Mouse (Mus musculus) forebrain, embryonic 13.5 days (tissue): ENCODE data around the gene Mapk8ip3. TPM values are rescaled to one million over a fixed set of nuclear protein-coding genes. Genes with fewer than 3 reads are reported as not detected.
"Not testable (repeated sequence)": the region's sequence is repeated elsewhere in the genome, so short reads cannot be mapped to it uniquely, and the experiment has no call there.

Source experiments
- ATAC-seq: fragments of 200-750 bp; cut with Nextera tagmentation; 2 replicates; pipeline ENCODE4 v1.8.0; 2017
- H3K27ac ChIP-seq: fragments of 300-500 bp; sonication (generic); 2 replicates; pipeline ENCODE4 v1.5.1; 2015; ENCODE audit warnings: inconsistent platforms, mild to moderate bottlenecking, moderate library complexity
- H3K27me3 ChIP-seq: fragments of 300-500 bp; sonication (generic); 2 replicates; pipeline ENCODE4 v1.6.1; 2015; ENCODE audit warnings: mild to moderate bottlenecking, inconsistent platforms
- H3K36me3 ChIP-seq: fragments of 300-500 bp; sonication (generic); 2 replicates; pipeline ENCODE4 v1.6.1; 2015; ENCODE audit warnings: mild to moderate bottlenecking, inconsistent platforms; ENCODE audit not compliant: poor library complexity, severe bottlenecking
- H3K4me1 ChIP-seq: fragments of 300-500 bp; sonication (generic); 2 replicates; pipeline ENCODE4 v1.6.1; 2015; ENCODE audit warnings: inconsistent platforms
- H3K4me2 ChIP-seq: fragments of 300-500 bp; sonication (generic); 2 replicates; pipeline ENCODE4 v1.6.1; 2015; ENCODE audit warnings: inconsistent platforms, mild to moderate bottlenecking, moderate library complexity
- H3K4me3 ChIP-seq: fragments of 300-500 bp; sonication (generic); 2 replicates; pipeline ENCODE4 v1.5.1; 2015; ENCODE audit warnings: mild to moderate bottlenecking, inconsistent platforms
- H3K9ac ChIP-seq: fragments of 300-500 bp; sonication (generic); 2 replicates; pipeline ENCODE4 v1.6.1; 2015; ENCODE audit warnings: mild to moderate bottlenecking, inconsistent platforms
- H3K9me3 ChIP-seq: fragments of 300-500 bp; sonication (generic); replicated peaks from 2 replicates; pipeline ENCODE4 v1.6.1; 2016; ENCODE audit warnings: inconsistent platforms
- WGBS: fragments of 180-500 bp; shearing (Covaris S2); methylation state at CpG from one replicate; pipeline ENCODE4 v1.1.7; 2015; 5-methylcytosine and 5-hydroxymethylcytosine counted together
- polyA plus RNA-seq: library from polyadenylated mRNA; unstranded; fragments of >200 nt; fragmentation: Nextera tagmentation; extraction: Ambion mirVana; gene quantifications from 2 replicates; pipeline ENCODE4 v1.2.1, GENCODE M21; 2015

Mapk8ip3 gene
- polyA plus RNA-seq = 60.8 and 73.6 TPM in 2 replicates

DNA sequence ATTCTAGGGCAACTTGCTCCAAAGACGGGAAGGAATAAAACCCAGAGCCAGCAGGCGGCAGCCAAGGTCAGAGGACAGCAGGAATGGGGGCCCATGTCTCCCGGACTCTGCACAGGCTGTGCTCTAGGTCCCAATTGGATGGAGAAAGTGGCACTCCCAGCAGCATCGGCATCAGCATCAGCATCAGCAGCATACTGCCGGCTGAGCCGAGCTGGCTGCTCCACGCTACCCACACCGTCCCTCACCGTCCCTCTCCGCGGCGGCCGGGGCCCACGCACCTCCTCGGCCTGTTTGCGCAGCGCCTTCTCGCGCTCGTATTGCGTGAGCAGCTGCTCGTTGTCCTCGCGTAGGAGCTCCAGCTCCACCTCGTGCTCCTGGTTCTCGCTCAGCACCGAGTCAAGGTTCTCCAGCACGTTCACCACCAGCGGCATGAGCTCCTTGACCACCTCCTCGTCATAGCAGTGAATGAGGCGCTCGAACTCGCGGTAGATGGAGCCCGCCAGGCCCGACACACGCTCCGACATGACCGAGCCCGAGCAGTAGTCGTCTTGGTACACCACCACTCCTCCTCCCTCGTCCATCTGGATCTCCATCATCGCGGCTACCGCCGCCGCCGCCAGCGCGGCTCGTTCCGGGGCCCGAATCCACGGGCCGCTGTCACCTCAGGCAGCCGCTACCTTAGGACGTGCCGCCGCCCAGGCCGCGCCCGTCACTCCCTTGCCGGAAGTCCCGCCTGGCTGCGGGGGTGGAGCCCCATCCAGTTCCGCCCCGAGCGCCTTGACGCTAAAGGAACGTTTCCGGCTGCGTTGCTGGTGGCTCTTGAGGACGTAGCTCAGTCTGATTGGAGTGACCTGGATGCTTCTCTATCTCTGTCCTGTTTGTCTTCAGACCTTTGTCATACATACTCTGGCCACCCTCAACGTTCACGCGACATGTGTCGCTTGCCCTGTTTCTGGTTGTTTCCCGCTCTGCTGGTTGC, at the start of gene Mapk8ip3:
Mapk8ip3 (minus strand) TSS at position 719 of the 979 bp plus-strand sequence.
- H3K4me3 ChIP-seq = peak within 1 kb of the TSS; percentile 99
- ATAC-seq = peak; percentile 99
- peak within 1 kb of the TSS; percentile 90 for H3K4me2 ChIP-seq
- H3K9me3 ChIP-seq = no peaks in the 10 kb centered on the region
- peaks cover 5% of the 10 kb centered on the region; the same call in 1 of the 2 replicates for H3K36me3 ChIP-seq
- H3K27ac ChIP-seq = peak within 1 kb of the TSS; percentile 85
- peaks cover 28% of the 10 kb centered on the region for H3K4me1 ChIP-seq
- whole genome bisulfite sequencing = under 1% methylated on average over 77 of the region's 78 CpGs
- H3K9ac ChIP-seq = peak within 1 kb of the TSS; percentile 97
- no peaks in the 10 kb centered on the region for H3K27me3 ChIP-seq

GRCm38 (mm10) chr17:24960852-24961715, 24.3 kb upstream of the Mapk8ip3 start:
- Histone ChIP-seq H3K4me3 (peak overlapping the region; percentile 81), H3K9ac (peak overlapping the region; percentile 49), H3K9me3 (no peaks in the 10 kb centered on the region), H3K27me3 (no peaks in the 10 kb centered on the region), H3K4me2 (peak overlapping the region; percentile 76), H3K36me3 (peaks cover 52% of the 10 kb centered on the region), H3K27ac (peak overlapping the region; percentile 40; the same call in 1 of the 2 replicates), H3K4me1 (peaks cover 15% of the 10 kb centered on the region)
- 15% methylated on average over 21 of the region's 21 CpGs for WGBS
- peak; percentile 39 for ATAC-seq

GRCm38 (mm10) chr17:24960135-24960851, 23.5 kb upstream of the Mapk8ip3 start, which contains the start of gene Jpt2:
Gene Jpt2 (minus strand): TSS chr17:24960689.
- Histone ChIP-seq H3K36me3 (peaks cover 52% of the 10 kb centered on the region), H3K27me3 (no peaks in the 10 kb centered on the region), H3K9me3 (no peaks in the 10 kb centered on the region), H3K4me3 (peak within 1 kb of the TSS; percentile 81), H3K4me1 (peaks cover 15% of the 10 kb centered on the region), H3K4me2 (peak within 1 kb of the TSS; percentile 76), H3K27ac (peak within 1 kb of the TSS; percentile 80), H3K9ac (peak within 1 kb of the TSS; percentile 92)
- peak; percentile 100 for ATAC-seq
- WGBS = under 1% methylated on average over 53 of the region's 59 CpGs

DNA sequence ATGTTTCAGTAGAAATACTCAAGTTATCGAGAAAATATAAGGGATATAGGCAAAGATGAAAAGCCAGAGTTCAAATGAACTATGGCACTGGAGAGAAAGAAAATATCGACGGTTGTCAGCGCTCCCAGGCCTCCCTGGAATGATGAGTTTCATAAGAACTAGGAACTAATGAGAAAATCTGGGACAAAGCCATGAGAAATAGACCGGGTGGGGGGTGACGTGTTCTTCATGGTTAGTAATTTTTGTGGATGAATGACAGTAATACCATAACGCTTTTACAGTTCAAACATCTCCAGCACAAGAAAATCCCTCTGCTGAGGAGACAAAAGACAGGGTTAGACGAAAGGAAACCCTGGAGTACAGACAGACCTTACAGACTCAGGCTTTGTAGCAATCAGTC, 22.6 kb upstream of the Mapk8ip3 start:
- WGBS = 18% methylated on average over 8 of the region's 8 CpGs
- no peak overlapping the region for H3K27ac ChIP-seq

GRCm38 (mm10) chr17:24953291-24953690, 16.5 kb upstream of the Mapk8ip3 start:
- Histone ChIP-seq H3K9me3 (no peaks in the 10 kb centered on the region), H3K4me3 (no peak overlapping the region), H3K27me3 (no peaks in the 10 kb centered on the region), H3K36me3 (peaks cover 84% of the 10 kb centered on the region), H3K4me2 (no peak overlapping the region), H3K27ac (no peak overlapping the region), H3K9ac (no peak overlapping the region), H3K4me1 (no peaks in the 10 kb centered on the region)
- 95% methylated on average over 2 of the region's 2 CpGs for WGBS
- ATAC-seq = no peak

More for the DNA sequence above, 22.6 kb upstream of the Mapk8ip3 start:
- peaks cover 15% of the 10 kb centered on the region for H3K4me1 ChIP-seq
- H3K9ac ChIP-seq = peak overlapping the region; percentile 92
- H3K4me3 ChIP-seq = peak overlapping the region; percentile 81
- H3K9me3 ChIP-seq = no peaks in the 10 kb centered on the region
- peaks cover 52% of the 10 kb centered on the region for H3K36me3 ChIP-seq
- no peak for ATAC-seq
- peak overlapping the region; percentile 76 for H3K4me2 ChIP-seq
- no peaks in the 10 kb centered on the region for H3K27me3 ChIP-seq

- Histone ChIP-seq H3K27ac (no peak overlapping the region), H3K4me2 (no peak overlapping the region), H3K4me1 (no peaks in the 10 kb centered on the region), H3K9ac (no peak overlapping the region), H3K36me3 (peaks cover 93% of the 10 kb centered on the region), H3K27me3 (no peaks in the 10 kb centered on the region), H3K9me3 (no peaks in the 10 kb centered on the region), H3K4me3 (no peak overlapping the region)
- no peak for ATAC-seq
- 85% methylated on average over 2 of the region's 2 CpGs for WGBS
These were observed 13.9 kb upstream of the Mapk8ip3 start for GRCm38 (mm10) chr17:24950671-24951070.

GRCm38 (mm10) chr17:24948204-24948603, 11.4 kb upstream of the Mapk8ip3 start:
- no peak overlapping the region for H3K4me2 ChIP-seq
- no peaks in the 10 kb centered on the region for H3K9me3 ChIP-seq
- H3K9ac ChIP-seq = no peak overlapping the region
- no peaks in the 10 kb centered on the region for H3K4me1 ChIP-seq
- no peaks in the 10 kb centered on the region for H3K27me3 ChIP-seq
- ATAC-seq = no peak
- 95% methylated on average over 5 of the region's 5 CpGs for WGBS
- no peak overlapping the region for H3K4me3 ChIP-seq
- H3K27ac ChIP-seq = no peak overlapping the region
- H3K36me3 ChIP-seq = peaks cover 94% of the 10 kb centered on the region

DNA sequence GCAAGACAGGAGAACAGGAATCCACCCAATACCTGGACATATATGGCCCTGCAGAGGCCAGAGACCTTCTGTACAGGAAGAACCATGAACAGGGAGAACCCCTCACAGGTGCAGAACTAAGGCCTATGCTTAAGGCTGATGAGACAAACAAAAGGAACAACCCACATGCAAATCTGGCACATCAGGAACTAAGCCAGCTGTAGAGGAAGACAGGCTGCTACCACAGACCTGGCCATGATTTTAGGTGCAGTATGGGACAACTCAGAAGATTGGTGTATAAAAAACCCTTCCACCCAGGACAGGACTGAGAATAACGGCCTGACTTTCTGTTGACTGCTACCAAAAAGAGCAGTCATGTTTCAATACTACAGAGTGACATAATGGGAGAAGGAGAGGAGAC, 6.8 kb upstream of the Mapk8ip3 start:
- H3K9me3 ChIP-seq, H3K27me3 ChIP-seq, H3K4me2 ChIP-seq, H3K9ac ChIP-seq, ATAC-seq, H3K4me3 ChIP-seq, H3K27ac ChIP-seq, H3K4me1 ChIP-seq: not testable (repeated sequence)
- peaks cover 58% of the 10 kb centered on the region for H3K36me3 ChIP-seq
- WGBS = 88% methylated on average over 1 of the region's 1 CpGs

GRCm38 (mm10) chr17:24943036-24943435, 6.3 kb upstream of the Mapk8ip3 start:
- no peak overlapping the region for H3K4me3 ChIP-seq
- no peaks in the 10 kb centered on the region for H3K27me3 ChIP-seq
- H3K9me3 ChIP-seq = no peaks in the 10 kb centered on the region
- H3K36me3 ChIP-seq = peaks cover 53% of the 10 kb centered on the region
- no peak overlapping the region for H3K4me2 ChIP-seq
- no peak for ATAC-seq
- no peak overlapping the region for H3K9ac ChIP-seq
- H3K4me1 ChIP-seq = no peaks in the 10 kb centered on the region
- WGBS = 90% methylated on average over 7 of the region's 7 CpGs
- H3K27ac ChIP-seq = no peak overlapping the region

- peaks cover 47% of the 10 kb centered on the region for H3K36me3 ChIP-seq
- H3K27ac ChIP-seq, H3K4me2 ChIP-seq, H3K9me3 ChIP-seq, H3K4me3 ChIP-seq, H3K4me1 ChIP-seq, H3K27me3 ChIP-seq, ATAC-seq, H3K9ac ChIP-seq: not testable (repeated sequence)
- 18% methylated on average over 2 of the region's 2 CpGs for WGBS
These were observed 5.7 kb upstream of the Mapk8ip3 start for GRCm38 (mm10) chr17:24942453-24942852.

DNA sequence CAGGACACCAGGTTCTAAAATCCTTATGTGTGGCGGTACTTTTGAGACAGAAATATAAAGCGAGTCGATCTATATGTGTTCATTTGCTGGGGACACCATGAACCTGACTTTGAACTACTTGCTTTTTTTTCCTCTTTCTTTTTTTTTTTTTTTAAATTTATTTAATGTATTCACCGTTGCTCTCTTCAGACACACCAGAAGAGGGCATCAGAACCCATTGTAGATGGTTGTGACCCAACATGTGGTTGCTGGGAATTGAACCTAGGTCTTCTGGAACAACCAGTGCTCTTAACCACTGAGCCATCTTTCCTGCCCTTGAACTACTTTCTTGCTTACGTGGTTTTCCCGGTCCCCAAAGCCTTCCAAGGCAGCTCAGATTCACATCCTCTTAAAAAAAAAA, 489 bp upstream of the Mapk8ip3 start:
- Histone ChIP-seq H3K27ac (peak overlapping the region; percentile 85), H3K4me3 (peak overlapping the region; percentile 99)

More for the DNA sequence above, 489 bp upstream of the Mapk8ip3 start:
- no peak for ATAC-seq
- no peaks in the 10 kb centered on the region for H3K27me3 ChIP-seq
- H3K36me3 ChIP-seq = no peaks in the 10 kb centered on the region; the same call in 1 of the 2 replicates
- 49% methylated on average over 6 of the region's 6 CpGs for WGBS
- peaks cover 28% of the 10 kb centered on the region for H3K4me1 ChIP-seq
- peak overlapping the region; percentile 90 for H3K4me2 ChIP-seq
- peak overlapping the region; percentile 97 for H3K9ac ChIP-seq
- no peaks in the 10 kb centered on the region for H3K9me3 ChIP-seq
